Mouse (Mus musculus): ENCODE results near the gene Ccdc51.
"Not testable (repeated sequence)": the region's sequence is repeated elsewhere in the genome, so short reads cannot be mapped to it uniquely, and the experiment has no call there.

Gene Ccdc51

GRCm38 (mm10) chr9:109122553-109123085, 40.3 kb downstream of the Ccdc51 start:
- DNase-seq (ENCODE audit: low read depth, low spot score) = peak; percentile 65

DNA sequence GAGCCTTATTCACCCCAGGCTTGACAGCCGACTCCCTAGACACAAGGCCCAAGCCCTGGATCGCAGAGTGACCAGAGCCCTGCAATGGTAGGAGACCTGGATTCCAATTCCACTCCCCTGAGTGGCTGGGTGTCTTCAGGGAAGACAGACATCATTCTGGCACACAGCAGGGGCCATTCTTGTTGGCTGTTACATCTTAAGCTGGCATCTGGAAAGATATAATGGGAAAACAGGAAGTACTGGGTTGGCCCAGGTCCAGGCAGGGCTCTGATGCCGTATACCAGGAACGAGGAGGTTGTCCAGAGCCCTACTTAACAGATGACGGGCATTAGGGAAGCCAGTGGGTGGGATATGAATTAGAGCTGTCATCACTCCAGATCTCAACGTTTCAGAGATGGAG, 41.0 kb downstream of the Ccdc51 start:
- DNase-seq (ENCODE audit: low read depth, low spot score) = peak; percentile 41

GRCm38 (mm10) chr9:109124164-109124563, 41.9 kb downstream of the Ccdc51 start:
- DNase-seq (ENCODE audit: low read depth, low spot score) = no peak

- DNase-seq (ENCODE audit: low read depth, low spot score) = no peak
Measured at GRCm38 (mm10) chr9:109125043-109125442, 42.8 kb downstream of the Ccdc51 start.

DNA sequence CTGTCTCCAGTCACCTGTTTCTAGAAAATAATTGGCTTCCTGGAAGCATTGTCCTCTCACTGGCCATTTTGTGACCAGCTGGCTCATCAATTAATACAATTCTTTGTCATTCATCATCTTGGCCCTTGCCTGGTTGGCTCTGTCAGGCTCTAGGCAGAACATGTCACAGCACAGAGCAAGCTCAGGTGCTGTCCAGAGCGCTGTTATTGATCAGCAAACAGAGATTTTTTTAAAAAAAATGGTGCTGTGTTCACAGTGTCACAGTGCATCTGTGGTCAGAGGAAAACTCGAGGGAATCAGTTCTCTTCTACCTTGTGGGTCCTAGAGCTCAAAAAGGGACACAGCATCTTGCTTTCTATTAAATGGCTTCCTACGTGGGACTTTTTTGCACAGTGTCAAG, 43.2 kb downstream of the Ccdc51 start:
- no peak for DNase-seq (ENCODE audit: low read depth, low spot score)

GRCm38 (mm10) chr9:109127076-109127475, 44.8 kb downstream of the Ccdc51 start:
- DNase-seq (ENCODE audit: low read depth, low spot score) = no peak

DNA sequence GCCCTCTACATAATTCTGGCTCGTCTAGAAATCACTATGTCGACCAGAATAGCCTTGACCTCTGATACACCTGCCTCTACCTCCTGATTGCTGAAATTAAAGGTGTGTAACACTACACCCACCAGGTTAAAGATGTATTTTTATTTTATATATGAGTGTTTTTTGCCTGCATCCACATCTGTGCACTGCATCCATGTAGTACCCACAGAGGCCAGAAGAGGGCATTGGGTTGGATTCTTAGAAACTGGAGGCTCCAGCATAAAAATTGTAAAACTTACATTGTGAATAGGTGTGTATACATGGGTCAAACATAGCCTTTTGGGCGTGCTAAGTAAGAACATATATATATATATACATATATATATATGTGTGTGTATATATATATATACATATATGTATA, 45.9 kb downstream of the Ccdc51 start:
- DNase-seq (ENCODE audit: low read depth, low spot score) = peak; percentile 62

GRCm38 (mm10) chr9:109130076-109130475, 47.8 kb downstream of the Ccdc51 start:
- DNase-seq (ENCODE audit: low read depth, low spot score) = no peak

GRCm38 (mm10) chr9:109140414-109140813, 58.1 kb downstream of the Ccdc51 start:
- DNase-seq (ENCODE audit: low read depth, low spot score) = not testable (repeated sequence)

Measured in 3T3-L1 (cell line).